Mouse (Mus musculus): Measurements from ENCODE around the gene Zfp292. TPM values are rescaled to one million over a fixed set of nuclear protein-coding genes. Genes with fewer than 3 reads are reported as not detected.
A peak's percentile ranks its signal among the peaks of the same experiment; 100 is the strongest.

Gene Zfp292
- total and polyA plus RNA-seq, 3 experiments: 9.8 to 19.4 (median 16.8) TPM

GRCm38 (mm10) chr4:34872896-34873495, 9.8 kb downstream of the Zfp292 start:
- Histone ChIP-seq H3K4me1 (ENCODE audit: control insufficient read depth in 1 of 2, insufficient read depth in 2 of 2, low read length in 2 of 2) (peaks cover 7 to 11% of the 10 kb centered on the region in 2 experiments; a peak in 2 of 4 replicates), H3K27ac (ENCODE audit: control insufficient read depth, low read depth, low read length) (no peak overlapping the region), H3K36me3 (ENCODE audit: control insufficient read depth in 1 of 2, insufficient read depth in 2 of 2, low read length in 2 of 2) (peaks cover 5 to 14% of the 10 kb centered on the region in 2 experiments), H3K27me3 (ENCODE audit: control insufficient read depth in 1 of 2, insufficient read depth in 2 of 2, low read length in 2 of 2) (no peaks in the 10 kb centered on the region), H3K79me2 (ENCODE audit: control insufficient read depth, insufficient read depth, low read length, poor library complexity) (peaks cover 69% of the 10 kb centered on the region), H3K9me3 (replicated peaks; ENCODE audit: insufficient read depth, low read length) (no peaks in the 10 kb centered on the region), H3K9ac (ENCODE audit: control insufficient read depth, low read depth, low read length, poor library complexity, severe bottlenecking) (no peak overlapping the region), H3K4me3 (ENCODE audit: control insufficient read depth in 1 of 2, insufficient read depth in 1 of 2, low read depth in 2 of 2, low read length in 2 of 2) (no peak overlapping the region)
- DNase-seq (ENCODE audit: low read depth, low spot score): no peak
- TF ChIP-seq GABPA (IDR thresholded peaks at IDR 0.05; ENCODE audit: low read depth, low read length) (no peak), TBP (IDR thresholded peaks at IDR 0.05; ENCODE audit: low read depth, low read length) (no peak), RAD21 (IDR thresholded peaks at IDR 0.05; ENCODE audit: low read depth, low read length) (no peak), MEF2A (IDR thresholded peaks at IDR 0.05; ENCODE audit: extremely low read depth, insufficient replicate concordance, low read depth, low read length, poor library complexity, severe bottlenecking) (no peak), POLR2AphosphoS5 (IDR thresholded peaks at IDR 0.05; ENCODE audit: borderline replicate concordance, low read depth, low read length) (no peak), MYC (IDR thresholded peaks at IDR 0.05; ENCODE audit: low read depth, low read length) (no peak), POLR2A (IDR thresholded peaks at IDR 0.05; ENCODE audit: control insufficient read depth in 1 of 2, insufficient read depth in 1 of 2, low read depth in 1 of 2, low read length in 2 of 2, poor library complexity in 1 of 2) (no peak), SIN3A (IDR thresholded peaks at IDR 0.05; ENCODE audit: low read length) (no peak), CHD2 (IDR thresholded peaks at IDR 0.05; ENCODE audit: low read length) (no peak), ELF1 (IDR thresholded peaks at IDR 0.05; ENCODE audit: low read depth, low read length) (no peak), ZMIZ1 (IDR thresholded peaks at IDR 0.05; ENCODE audit: low read depth, low read length) (no peak), BHLHE40 (IDR thresholded peaks at IDR 0.05; ENCODE audit: borderline replicate concordance, low read depth, low read length) (no peak), CHD1 (IDR thresholded peaks at IDR 0.05; ENCODE audit: low read depth, low read length) (no peak), TCF12 (IDR thresholded peaks at IDR 0.05; ENCODE audit: low read depth, low read length) (no peak), ZKSCAN1 (IDR thresholded peaks at IDR 0.05; ENCODE audit: low read depth, low read length) (no peak), HCFC1 (IDR thresholded peaks at IDR 0.05; ENCODE audit: low read depth, low read length) (no peak), MAFK (IDR thresholded peaks at IDR 0.05; ENCODE audit: borderline replicate concordance, low read depth, low read length) (no peak), JUND (IDR thresholded peaks at IDR 0.05; ENCODE audit: low read depth, low read length) (no peak)

GRCm38 (mm10) chr4:34869813-34870212, 12.9 kb downstream of the Zfp292 start:
- H3K4me1 ChIP-seq (ENCODE audit: control insufficient read depth in 1 of 2, insufficient read depth in 2 of 2, low read length in 2 of 2): peaks cover 3 to 8% of the 10 kb centered on the region in 2 experiments; a peak in 1 of 4 replicates
- TF ChIP-seq MYC (IDR thresholded peaks at IDR 0.05; ENCODE audit: low read depth, low read length) (no peak), EP300 (IDR thresholded peaks at IDR 0.05; ENCODE audit: low read depth in 1 of 2, low read length in 2 of 2) (peak in 1 of 2 experiments; percentile 19; a peak in 1 of 4 replicates), HCFC1 (IDR thresholded peaks at IDR 0.05; ENCODE audit: low read depth, low read length) (no peak), GATA1 (IDR thresholded peaks at IDR 0.05; ENCODE audit: low read depth, low read length) (0 out of 2 replicates have a peak, but pooled peaks have one; percentile 15), MXI1 (IDR thresholded peaks at IDR 0.05; ENCODE audit: low read depth, low read length) (no peak), RCOR1 (IDR thresholded peaks at IDR 0.05; ENCODE audit: low read depth, low read length) (peak; percentile 94), BHLHE40 (IDR thresholded peaks at IDR 0.05; ENCODE audit: borderline replicate concordance, low read depth, low read length) (no peak), MEF2A (IDR thresholded peaks at IDR 0.05; ENCODE audit: extremely low read depth, insufficient replicate concordance, low read depth, low read length, poor library complexity, severe bottlenecking) (no peak), ELF1 (IDR thresholded peaks at IDR 0.05; ENCODE audit: low read depth, low read length) (no peak), POLR2A (IDR thresholded peaks at IDR 0.05; ENCODE audit: control insufficient read depth in 1 of 2, insufficient read depth in 1 of 2, low read depth in 1 of 2, low read length in 2 of 2, poor library complexity in 1 of 2) (no peak)

More at GRCm38 (mm10) chr4:34869813-34870212, 12.9 kb downstream of the Zfp292 start:
- no peak overlapping the region for H3K4me3 ChIP-seq (ENCODE audit: control insufficient read depth in 1 of 2, insufficient read depth in 1 of 2, low read depth in 2 of 2, low read length in 2 of 2)
- H3K9ac ChIP-seq (ENCODE audit: control insufficient read depth, low read depth, low read length, poor library complexity, severe bottlenecking): no peak overlapping the region
- no peak overlapping the region for H3K27ac ChIP-seq (ENCODE audit: control insufficient read depth, low read depth, low read length)
- H3K36me3 ChIP-seq (ENCODE audit: control insufficient read depth in 1 of 2, insufficient read depth in 2 of 2, low read length in 2 of 2): peaks cover 4 to 14% of the 10 kb centered on the region in 2 experiments
- peak; percentile 27 for DNase-seq (ENCODE audit: low read depth, low spot score)
- peaks cover 68% of the 10 kb centered on the region for H3K79me2 ChIP-seq (ENCODE audit: control insufficient read depth, insufficient read depth, low read length, poor library complexity)
- H3K27me3 ChIP-seq (ENCODE audit: control insufficient read depth in 1 of 2, insufficient read depth in 2 of 2, low read length in 2 of 2): no peaks in the 10 kb centered on the region
- H3K9me3 ChIP-seq (replicated peaks; ENCODE audit: insufficient read depth, low read length): no peaks in the 10 kb centered on the region
